Mouse (Mus musculus) C2C12 (cell line): ENCODE measurements at regions not wholly inside any gene's neighbourhood (a gene's known extent, or its start where the extent isn't known, plus 50 kb on each side); places are given as distances from the start of the nearest gene placed in this dataset.

ENCODE experiments used
- H3K27me3 ChIP-seq: one replicate; pipeline ENCODE4 v1.6.1; 2011; ENCODE audit not compliant: control insufficient read depth, insufficient read depth, insufficient read length
- H3K36me3 ChIP-seq: one replicate; pipeline ENCODE4 v1.6.1; 2011; ENCODE audit not compliant: control insufficient read depth, insufficient read depth
- H3K4me3 ChIP-seq: one replicate; pipeline ENCODE4 v1.5.1; 2011; ENCODE audit warnings: mild to moderate bottlenecking, control low read depth; ENCODE audit not compliant: poor library complexity, insufficient read depth, severe bottlenecking
- H3K79me2 ChIP-seq: one replicate; pipeline ENCODE4 v1.6.1; 2011; ENCODE audit not compliant: control insufficient read depth, insufficient read depth
- H3K79me3 ChIP-seq: one replicate; pipeline ENCODE4 v1.6.1; 2011; ENCODE audit warnings: low read depth, control low read depth
- H3ac ChIP-seq: one replicate; pipeline ENCODE3; 2011; ENCODE audit warnings: low read depth; ENCODE audit not compliant: control insufficient read depth, insufficient read length
- CEBPB ChIP-seq: IDR thresholded peaks from one replicate; pipeline ENCODE4 v1.6.1; 2011; ENCODE audit warnings: low read depth, mild to moderate bottlenecking, control low read depth, moderate library complexity
- CTCF ChIP-seq: IDR thresholded peaks from one replicate; pipeline ENCODE4 v1.5.1; 2011; ENCODE audit not compliant: control insufficient read depth, insufficient read depth, insufficient read length
- FOSL1 ChIP-seq: IDR thresholded peaks from one replicate; pipeline ENCODE4 v1.8.0; 2011; ENCODE audit warnings: mild to moderate bottlenecking, low read length; ENCODE audit not compliant: poor library complexity, insufficient read depth, severe bottlenecking
- MAX ChIP-seq: IDR thresholded peaks from one replicate; pipeline ENCODE4 v1.6.1; 2011; ENCODE audit warnings: mild to moderate bottlenecking, control low read depth
- MYOD1 ChIP-seq: IDR thresholded peaks from one replicate; pipeline ENCODE4 v1.6.1; 2011; ENCODE audit warnings: low read depth; ENCODE audit not compliant: control insufficient read depth, insufficient read length
- MYOG ChIP-seq: IDR thresholded peaks from one replicate; pipeline ENCODE4 v1.6.1; 2011; ENCODE audit not compliant: control insufficient read depth, insufficient read length; ENCODE audit errors: extremely low read depth
- USF1 ChIP-seq: IDR thresholded peaks from one replicate; pipeline ENCODE4 v1.6.1; 2011; ENCODE audit warnings: low read depth, mild to moderate bottlenecking, control low read depth, moderate library complexity

DNA sequence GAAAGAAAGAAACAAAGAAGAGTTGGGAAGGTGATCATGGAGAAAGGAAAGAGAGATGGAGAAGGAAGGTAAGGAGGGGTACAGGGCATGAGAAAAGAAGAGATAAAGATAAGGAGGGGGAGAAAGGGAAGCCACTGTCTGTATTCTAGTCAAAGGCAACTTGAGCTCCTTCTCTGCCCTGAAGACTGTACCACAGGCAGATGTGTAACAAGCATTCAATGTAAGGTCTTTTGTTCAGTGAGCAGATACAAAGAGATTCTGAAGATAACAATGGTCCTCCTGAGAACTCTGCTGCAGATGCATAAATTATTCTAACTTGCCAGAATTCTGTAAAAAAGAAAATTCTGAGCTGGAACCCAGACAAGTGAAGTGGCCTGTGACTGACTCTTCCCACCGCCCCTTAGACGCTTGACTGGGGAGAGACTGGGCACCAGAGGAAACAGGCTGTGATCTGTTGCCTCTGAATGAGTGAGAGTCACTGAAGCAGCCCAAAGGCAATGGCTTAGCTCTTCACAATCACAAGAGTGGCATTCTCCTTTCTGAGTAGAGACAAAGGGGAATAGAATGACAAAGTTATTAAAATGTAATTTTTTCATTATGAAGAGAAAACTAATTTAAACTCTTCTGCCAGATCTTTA, 564.0 kb upstream of the Arpp21 start:
- no peaks in the 10 kb centered on the region for H3K79me2 ChIP-seq
- no peak overlapping the region for H3K4me3 ChIP-seq
- no peak for TF ChIP-seq FOSL1
- TF ChIP-seq MAX: no peak
- no peak for TF ChIP-seq CEBPB
- no peak for TF ChIP-seq MYOD1
- no peak for TF ChIP-seq USF1
- TF ChIP-seq MYOG: no peak
- no peak for TF ChIP-seq CTCF
- H3K36me3 ChIP-seq: no peaks in the 10 kb centered on the region
- no peaks in the 10 kb centered on the region for H3K79me3 ChIP-seq
- H3K27me3 ChIP-seq: no peaks in the 10 kb centered on the region
- no peak overlapping the region for H3ac ChIP-seq

GRCm38 (mm10) chr9:112793537-112793936, 557.8 kb upstream of the Arpp21 start:
- Histone ChIP-seq H3K4me3 (no peak overlapping the region), H3K36me3 (no peaks in the 10 kb centered on the region), H3K27me3 (no peaks in the 10 kb centered on the region), H3ac (no peak overlapping the region), H3K79me2 (no peaks in the 10 kb centered on the region), H3K79me3 (no peaks in the 10 kb centered on the region)
- TF ChIP-seq FOSL1 (no peak), MYOD1 (no peak), MAX (no peak), CTCF (no peak)

GRCm38 (mm10) chr9:112771981-112772380, 536.2 kb upstream of the Arpp21 start:
- no peaks in the 10 kb centered on the region for H3K79me3 ChIP-seq

DNA sequence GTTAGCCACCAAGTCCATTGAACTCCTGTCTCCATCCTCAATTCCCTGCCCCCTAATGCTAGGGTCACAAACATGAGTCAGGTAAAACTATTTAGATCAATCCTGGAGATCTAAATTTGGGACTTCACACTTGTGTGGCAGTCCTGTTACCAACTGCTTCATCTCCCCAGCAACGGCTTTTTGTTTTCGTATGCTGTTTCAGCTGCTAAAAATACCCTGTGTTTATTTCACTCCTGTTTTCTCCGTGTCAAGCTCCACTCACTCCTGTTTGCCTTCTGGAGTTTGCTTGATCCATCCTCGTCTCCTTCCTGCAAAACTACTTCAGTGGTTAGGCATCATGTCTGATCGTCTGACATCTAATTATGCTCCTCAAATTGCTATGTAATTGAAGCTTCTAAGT, 508.9 kb upstream of the Arpp21 start:
- Histone ChIP-seq H3ac (no peak overlapping the region), H3K27me3 (no peaks in the 10 kb centered on the region), H3K36me3 (no peaks in the 10 kb centered on the region), H3K79me2 (no peaks in the 10 kb centered on the region), H3K4me3 (no peak overlapping the region), H3K79me3 (no peaks in the 10 kb centered on the region)
- TF ChIP-seq FOSL1 (no peak), MAX (no peak), CEBPB (no peak), MYOD1 (no peak), CTCF (no peak), USF1 (no peak), MYOG (no peak)

More at GRCm38 (mm10) chr9:112771981-112772380, 536.2 kb upstream of the Arpp21 start:
- Histone ChIP-seq H3K36me3 (no peaks in the 10 kb centered on the region), H3K4me3 (no peak overlapping the region), H3ac (no peak overlapping the region), H3K79me2 (no peaks in the 10 kb centered on the region), H3K27me3 (no peaks in the 10 kb centered on the region)
- TF ChIP-seq MYOD1: no peak
- no peak for TF ChIP-seq MYOG
- no peak for TF ChIP-seq USF1
- no peak for TF ChIP-seq MAX
- no peak for TF ChIP-seq CEBPB
- TF ChIP-seq CTCF: no peak
- no peak for TF ChIP-seq FOSL1

GRCm38 (mm10) chr9:112743871-112744590, 508.3 kb upstream of the Arpp21 start:
- Histone ChIP-seq H3K4me3 (no peak overlapping the region), H3K79me2 (no peaks in the 10 kb centered on the region), H3ac (no peak overlapping the region), H3K36me3 (no peaks in the 10 kb centered on the region), H3K27me3 (no peaks in the 10 kb centered on the region), H3K79me3 (no peaks in the 10 kb centered on the region)
- TF ChIP-seq USF1 (no peak), MAX (no peak), CTCF (no peak), CEBPB (no peak), MYOG (no peak), FOSL1 (no peak), MYOD1 (no peak)

DNA sequence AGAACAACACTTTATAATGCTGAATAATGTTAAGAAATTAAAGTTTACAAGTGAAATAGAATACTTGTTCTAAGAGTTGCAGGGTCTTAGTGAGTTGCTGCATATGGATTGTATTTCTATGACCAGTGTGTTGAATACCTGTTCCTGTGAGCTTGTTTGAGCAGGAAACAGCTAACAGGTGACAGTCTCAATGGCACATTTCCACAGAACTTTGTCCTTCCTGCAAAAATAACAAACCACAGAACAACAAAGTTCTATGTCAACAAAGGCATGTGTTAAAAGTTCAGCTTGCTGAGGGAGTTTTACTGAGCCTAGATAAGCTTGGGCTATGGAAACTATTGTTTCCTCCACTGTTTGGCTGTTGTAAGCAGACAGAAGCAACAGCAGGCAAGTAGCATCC, 500.0 kb upstream of the Arpp21 start:
- TF ChIP-seq MYOD1 (no peak), MAX (no peak), USF1 (no peak), CEBPB (no peak), CTCF (no peak), FOSL1 (no peak), MYOG (no peak)
- Histone ChIP-seq H3K27me3 (no peaks in the 10 kb centered on the region), H3K4me3 (no peak overlapping the region), H3K36me3 (no peaks in the 10 kb centered on the region), H3ac (no peak overlapping the region), H3K79me2 (no peaks in the 10 kb centered on the region), H3K79me3 (no peaks in the 10 kb centered on the region)
